Mouse (Mus musculus) spleen, postnatal 0 days (tissue): ENCODE results near the gene Slc22a20. TPM values are rescaled to one million over a fixed set of nuclear protein-coding genes. Genes with fewer than 3 reads are reported as not detected.

Experiments used
- polyA plus RNA-seq: library from polyadenylated mRNA; unstranded; fragments of >200 nt; fragmentation: Nextera tagmentation; extraction: Ambion mirVana; gene quantifications from 2 replicates; pipeline ENCODE4 v1.2.1, GENCODE M21; 2015

The Slc22a20 gene
- polyA plus RNA-seq: 0.18 and 0.33 TPM in 2 replicates

GRCm38 (mm10) chr19:5986043-5986442 lies at the start of gene Slc22a20:
Slc22a20 (minus strand) TSS chr19:5986143.

GRCm38 (mm10) chr19:6015511-6016315 lies 29.8 kb upstream of the Slc22a20 start, which contains the start of gene Capn1:
Capn1 (minus strand) TSS chr19:6015897.

DNA sequence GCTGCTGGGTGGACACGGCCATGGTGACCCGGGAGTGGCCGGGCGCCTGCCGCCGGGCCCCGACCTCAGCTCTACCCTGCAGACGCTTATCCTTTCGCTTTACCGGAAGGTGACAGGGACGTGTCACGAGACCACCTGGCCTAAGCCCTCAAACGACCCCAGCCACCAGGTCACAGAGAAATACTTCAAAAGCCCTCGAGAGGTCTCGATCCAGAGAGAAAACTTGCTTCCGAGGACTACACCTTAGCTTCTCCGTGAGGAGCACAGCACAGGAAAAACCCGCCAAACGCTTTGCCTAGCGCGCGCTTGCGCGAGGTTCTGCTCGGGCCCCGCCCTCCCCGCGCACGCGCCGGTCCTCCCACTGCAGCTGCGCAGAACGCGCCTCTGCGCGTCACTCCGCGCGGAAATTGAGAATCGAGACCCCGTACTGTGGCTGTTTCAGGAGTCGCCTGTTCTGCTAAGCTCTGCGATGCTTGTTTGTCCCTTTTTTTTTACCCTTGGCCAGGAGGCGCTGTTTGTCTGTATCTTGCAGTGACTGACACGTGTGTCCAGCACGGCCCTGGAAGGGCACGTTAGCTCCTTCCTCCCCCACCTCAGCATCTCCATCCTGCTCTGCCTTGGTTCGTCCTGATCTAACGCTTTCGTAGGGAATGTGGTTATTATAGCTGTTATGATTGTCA lies 21.9 kb downstream of the Slc22a20 start, which contains the start of gene Pola2:
Gene Pola2, minus strand, starts transcription at position 320 of the 680 bp plus-strand sequence.

DNA sequence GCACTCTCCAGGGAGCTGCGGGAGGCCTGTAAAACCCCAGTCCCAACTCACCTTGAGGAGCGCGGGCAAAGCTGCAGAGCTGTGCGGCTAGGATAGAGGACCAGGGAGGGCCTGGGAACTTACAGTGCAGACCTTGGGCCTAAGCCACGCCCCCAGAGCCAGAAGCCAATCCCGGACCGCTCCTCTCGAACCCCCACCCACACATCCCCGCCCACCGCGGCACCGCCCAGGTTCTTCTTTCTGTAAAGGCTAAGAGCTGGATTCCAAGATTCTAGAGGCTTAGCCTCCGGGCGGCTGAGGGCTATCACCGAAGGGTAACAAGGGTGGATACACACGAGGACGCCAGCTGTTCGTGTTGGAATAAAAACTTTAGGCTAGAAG lies 61.2 kb downstream of the Slc22a20 start, which contains the start of gene Cdc42ep2:
Gene Cdc42ep2, minus strand, starts transcription at position 104 of the 381 bp plus-strand sequence.

Other genes with a start within 250 kb of the Slc22a20 start
- 13.0 and 19.2 TPM in 2 replicates for gene Ltbp3, start 245.2 kb downstream of the Slc22a20 start, polyA plus RNA-seq
- gene Scyl1, start 214.7 kb downstream of the Slc22a20 start, polyA plus RNA-seq: 22.7 and 26.7 TPM in 2 replicates
- gene Frmd8, start 110.9 kb downstream of the Slc22a20 start, polyA plus RNA-seq: 18.5 and 20.2 TPM in 2 replicates
- gene Slc25a45, start 108.3 kb downstream of the Slc22a20 start, polyA plus RNA-seq: 8.4 and 14.3 TPM in 2 replicates
- gene Tigd3, start 92.0 kb downstream of the Slc22a20 start, polyA plus RNA-seq: 4.8 and 5.1 TPM in 2 replicates
- 55.3 and 62.4 TPM in 2 replicates for gene Dpf2, start 73.1 kb downstream of the Slc22a20 start, polyA plus RNA-seq
- 4.2 and 5.4 TPM in 2 replicates for gene Cdc42ep2, start 61.3 kb downstream of the Slc22a20 start, polyA plus RNA-seq
- 61.9 and 69.5 TPM in 2 replicates for gene Pola2, start 21.9 kb downstream of the Slc22a20 start, polyA plus RNA-seq
- 17.5 and 18.8 TPM in 2 replicates for gene Capn1, start 29.8 kb upstream of the Slc22a20 start, polyA plus RNA-seq
- gene Syvn1, start 60.4 kb upstream of the Slc22a20 start, polyA plus RNA-seq: 13.7 and 15.3 TPM in 2 replicates
- 41.2 and 44.7 TPM in 2 replicates for gene Mrpl49, start 71.6 kb upstream of the Slc22a20 start, polyA plus RNA-seq
- gene Fau, start 71.7 kb upstream of the Slc22a20 start, polyA plus RNA-seq: 972 and 981 TPM in 2 replicates
- 24.3 and 28.5 TPM in 2 replicates for gene Znhit2, start 75.0 kb upstream of the Slc22a20 start, polyA plus RNA-seq
- gene Tm7sf2, start 82.2 kb upstream of the Slc22a20 start, polyA plus RNA-seq: 3.8 and 3.9 TPM in 2 replicates
- 37.6 and 41.3 TPM in 2 replicates for gene Vps51, start 91.1 kb upstream of the Slc22a20 start, polyA plus RNA-seq
- not detected in 2 replicates for gene Tmem262, start 93.9 kb upstream of the Slc22a20 start, polyA plus RNA-seq
- 0.28 and 0.61 TPM in 2 replicates for gene Gm28374, start 96.1 kb upstream of the Slc22a20 start, polyA plus RNA-seq
- 30.3 and 32.0 TPM in 2 replicates for gene Zfpl1, start 98.8 kb upstream of the Slc22a20 start, polyA plus RNA-seq
- 38.6 and 42.9 TPM in 2 replicates for gene Cdca5, start 98.8 kb upstream of the Slc22a20 start, polyA plus RNA-seq
- 0.21 and 0.32 TPM in 2 replicates for gene AC131692.1, start 108.3 kb upstream of the Slc22a20 start, polyA plus RNA-seq
- 0.34 and 0.40 TPM in 2 replicates for gene Naaladl1, start 119.6 kb upstream of the Slc22a20 start, polyA plus RNA-seq
- gene Sac3d1, start 132.5 kb upstream of the Slc22a20 start, polyA plus RNA-seq: 29.3 and 29.9 TPM in 2 replicates
- 31.6 and 32.1 TPM in 2 replicates for gene Snx15, start 142.2 kb upstream of the Slc22a20 start, polyA plus RNA-seq
- gene Batf2, start 154.8 kb upstream of the Slc22a20 start, polyA plus RNA-seq: 0.96 and 1.0 TPM in 2 replicates
- gene Arl2, start 155.4 kb upstream of the Slc22a20 start, polyA plus RNA-seq: 37.1 and 37.2 TPM in 2 replicates
- not detected in 2 replicates for gene Majin, start 198.2 kb upstream of the Slc22a20 start, polyA plus RNA-seq
- 0.17 and 0.22 TPM in 2 replicates for gene Gpha2, start 240.2 kb upstream of the Slc22a20 start, polyA plus RNA-seq
- 5.0 and 6.2 TPM in 2 replicates for gene Ppp2r5b, start 249.7 kb upstream of the Slc22a20 start, polyA plus RNA-seq